Mouse (Mus musculus) heart, embryonic 16.5 days (tissue): Measurements from ENCODE around the gene Lhfpl3. TPM values are rescaled to one million over a fixed set of nuclear protein-coding genes. Genes with fewer than 3 reads are reported as not detected.

Experiments
- ATAC-seq: fragments of 200-750 bp; cut with Nextera tagmentation; replicated peaks from 2 replicates; pipeline ENCODE4 v1.8.0; 2017; ENCODE audit warnings: moderate number of reproducible peaks; ENCODE audit not compliant: insufficient read depth, low FRiP score; ENCODE audit errors: extremely low read depth
- H3K27ac ChIP-seq: fragments of 300-500 bp; sonication (generic); 2 replicates; pipeline ENCODE4 v1.5.1; 2014; ENCODE audit warnings: mild to moderate bottlenecking, low read length, control low read depth, moderate library complexity
- H3K27me3 ChIP-seq: fragments of 300-500 bp; sonication (generic); 2 replicates; pipeline ENCODE4 v1.6.1; 2014; ENCODE audit warnings: low read length, mixed read lengths; ENCODE audit not compliant: control insufficient read depth, insufficient read depth
- H3K36me3 ChIP-seq: fragments of 300-500 bp; sonication (generic); 2 replicates; pipeline ENCODE4 v1.6.1; 2014; ENCODE audit not compliant: control insufficient read depth, insufficient read depth
- H3K4me1 ChIP-seq: fragments of 300-500 bp; sonication (generic); 2 replicates; pipeline ENCODE4 v1.6.1; 2014; ENCODE audit warnings: low read length, mixed read lengths; ENCODE audit not compliant: control insufficient read depth, insufficient read depth
- H3K4me2 ChIP-seq: fragments of 300-500 bp; sonication (generic); 2 replicates; pipeline ENCODE4 v1.6.1; 2014; ENCODE audit warnings: low read depth, mild to moderate bottlenecking, control low read depth, low read length
- H3K4me3 ChIP-seq: fragments of 300-500 bp; sonication (generic); 2 replicates; pipeline ENCODE4 v1.5.1; 2014; ENCODE audit warnings: mild to moderate bottlenecking, control low read depth, low read length
- H3K9ac ChIP-seq: fragments of 300-500 bp; sonication (generic); 2 replicates; pipeline ENCODE4 v1.6.1; 2014; ENCODE audit warnings: low read length, control low read depth
- H3K9me3 ChIP-seq: fragments of 300-500 bp; sonication (generic); replicated peaks from 2 replicates; pipeline ENCODE4 v1.6.1; 2016; ENCODE audit warnings: low read length; ENCODE audit not compliant: control insufficient read depth
- WGBS: fragments of 180-500 bp; shearing (Covaris S2); extraction: QIAGEN DNeasy Blood & Tissue Kit; methylation state at CpG from one replicate; pipeline ENCODE4 v1.1.7; 2014; 5-methylcytosine and 5-hydroxymethylcytosine counted together
- polyA plus RNA-seq: library from polyadenylated mRNA; unstranded; fragments of >200 nt; fragmentation: Nextera tagmentation; extraction: Ambion mirVana; gene quantifications from 2 replicates; pipeline ENCODE4 v1.2.1, GENCODE M21; 2015

The Lhfpl3 gene
- polyA plus RNA-seq, 1 experiment from 2014 or later = not detected

DNA sequence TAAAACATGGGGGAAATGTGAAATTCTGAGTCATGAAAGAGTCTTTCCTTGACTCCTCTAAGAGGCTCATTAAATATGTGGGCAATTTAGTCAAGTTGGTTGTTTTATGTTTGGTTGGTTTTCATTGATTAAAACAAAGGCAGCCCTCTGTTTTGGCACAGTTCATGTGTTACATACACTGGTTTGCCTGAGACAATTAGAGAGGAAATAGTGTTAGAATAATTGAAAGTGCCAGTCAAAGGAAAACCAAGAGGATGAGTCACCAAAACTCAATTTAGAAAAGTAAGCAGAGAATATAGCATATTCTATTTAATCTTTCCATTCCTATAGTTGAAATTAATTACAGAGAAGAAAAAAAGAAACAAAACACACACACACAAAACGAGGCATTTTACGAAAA is 240.9 kb downstream of the Lhfpl3 start:
- H3K4me3 ChIP-seq = no peak overlapping the region
- no peaks in the 10 kb centered on the region for H3K27me3 ChIP-seq
- H3K36me3 ChIP-seq = no peaks in the 10 kb centered on the region
- H3K4me1 ChIP-seq = no peaks in the 10 kb centered on the region
- H3K4me2 ChIP-seq = no peak overlapping the region
- no peak overlapping the region for H3K9ac ChIP-seq
- no peak overlapping the region for H3K27ac ChIP-seq
- 76% methylated on average over 2 of the region's 2 CpGs for WGBS
- ATAC-seq = no peak
- H3K9me3 ChIP-seq = no peaks in the 10 kb centered on the region

DNA sequence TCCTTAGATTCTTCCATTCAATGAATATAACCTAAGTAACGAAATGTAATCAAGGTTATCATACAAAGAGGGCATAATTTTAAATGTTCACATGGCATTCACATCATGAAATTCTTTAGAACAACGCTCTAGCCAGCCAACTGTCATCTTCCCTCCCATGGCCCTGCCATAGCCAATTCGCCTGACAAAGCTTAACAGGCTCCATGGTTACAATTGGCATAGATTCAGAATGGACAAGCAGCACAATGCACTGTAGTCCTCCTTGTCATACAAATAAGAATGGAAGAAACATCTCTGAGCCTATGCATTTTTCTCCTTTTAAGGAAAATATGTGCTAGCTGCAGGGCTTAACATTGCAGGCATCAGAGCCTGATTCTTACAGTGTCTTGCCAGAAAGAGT is 254.0 kb downstream of the Lhfpl3 start:
- 61% methylated on average over 3 of the region's 3 CpGs for WGBS
- H3K4me1 ChIP-seq = peaks cover 6% of the 10 kb centered on the region; the same call in 1 of the 2 replicates
- H3K27ac ChIP-seq = no peak overlapping the region
- no peak overlapping the region for H3K9ac ChIP-seq
- H3K36me3 ChIP-seq = no peaks in the 10 kb centered on the region
- no peak for ATAC-seq
- H3K27me3 ChIP-seq = no peaks in the 10 kb centered on the region
- no peaks in the 10 kb centered on the region for H3K9me3 ChIP-seq
- H3K4me3 ChIP-seq = no peak overlapping the region
- no peak overlapping the region for H3K4me2 ChIP-seq

DNA sequence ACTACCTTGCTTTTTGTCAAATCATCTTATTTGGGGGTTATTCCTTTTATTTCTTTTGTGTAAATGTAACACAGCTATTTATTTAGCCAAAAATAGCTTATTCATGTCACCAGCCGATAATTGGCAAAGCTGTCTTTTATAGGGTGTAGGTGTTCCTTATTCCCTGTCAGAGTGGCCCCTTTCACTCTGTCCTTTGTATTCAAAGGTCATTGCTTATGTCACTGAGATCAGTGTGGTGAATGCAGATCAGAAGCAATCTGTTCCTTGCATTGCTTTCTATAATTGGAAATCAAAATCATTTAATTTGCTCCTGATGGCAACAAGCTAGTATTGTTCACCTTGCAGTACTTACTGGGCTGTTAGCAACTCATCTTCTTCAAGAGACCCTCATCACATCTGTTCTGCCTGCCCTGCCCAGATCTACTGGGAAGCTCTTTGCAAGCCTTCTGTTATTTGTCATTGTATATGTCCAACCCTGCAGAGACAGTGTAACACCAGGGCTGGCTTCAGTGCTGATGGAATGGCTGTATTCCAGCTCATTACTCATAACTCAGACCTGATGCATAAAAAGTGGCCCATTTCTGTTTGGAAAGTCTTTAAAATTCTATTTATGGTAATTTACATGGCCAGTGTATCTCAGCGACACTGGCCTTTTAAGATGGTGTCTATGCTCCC is 257.4 kb downstream of the Lhfpl3 start:
- no peak overlapping the region for H3K4me3 ChIP-seq
- H3K9me3 ChIP-seq = no peaks in the 10 kb centered on the region
- 63% methylated on average over 2 of the region's 2 CpGs for WGBS
- no peak for ATAC-seq
- no peak overlapping the region for H3K27ac ChIP-seq
- H3K4me1 ChIP-seq = peaks cover 9% of the 10 kb centered on the region; the same call in 1 of the 2 replicates
- H3K27me3 ChIP-seq = no peaks in the 10 kb centered on the region
- H3K9ac ChIP-seq = no peak overlapping the region
- H3K4me2 ChIP-seq = no peak overlapping the region
- H3K36me3 ChIP-seq = no peaks in the 10 kb centered on the region

DNA sequence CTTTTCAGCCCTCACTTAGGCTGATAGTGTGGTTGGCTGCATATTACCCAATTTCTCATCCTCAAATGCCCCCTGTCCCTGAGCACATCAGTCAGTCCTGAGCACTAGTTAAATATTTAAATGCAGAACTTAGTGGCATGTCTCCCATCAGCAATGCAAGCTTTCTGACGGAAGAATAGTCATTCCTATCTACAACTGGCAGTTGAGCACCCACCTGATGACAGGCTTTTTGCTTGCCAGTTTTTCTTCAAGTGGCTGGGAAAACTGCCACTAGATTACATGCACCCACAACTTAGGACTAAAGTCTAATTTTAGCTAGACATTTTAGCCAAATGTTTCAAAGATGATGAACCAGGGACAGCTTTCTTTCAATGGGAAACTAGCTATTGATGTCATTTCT is 260.3 kb downstream of the Lhfpl3 start:
- Histone ChIP-seq H3K4me3 (no peak overlapping the region), H3K36me3 (no peaks in the 10 kb centered on the region)
- WGBS = 31% methylated on average over 1 of the region's 1 CpGs

DNA sequence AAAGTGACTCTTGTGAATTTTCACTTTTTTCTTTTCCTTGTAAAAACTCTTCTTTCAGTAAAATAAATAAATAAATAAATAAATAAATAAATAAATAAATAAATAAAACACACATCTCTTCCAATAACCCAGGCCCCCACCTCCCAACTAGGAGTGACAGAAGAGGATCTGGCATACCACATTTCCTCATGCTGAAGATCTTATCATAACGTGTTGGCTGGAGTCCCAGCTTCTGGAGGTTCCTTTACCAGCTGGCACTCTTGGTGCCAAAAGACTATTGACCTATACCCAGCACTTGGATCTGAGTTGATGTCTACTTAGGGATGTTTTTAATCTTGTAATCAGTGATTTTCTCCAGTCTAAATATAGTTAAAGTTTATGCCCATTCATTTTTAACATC is 264.6 kb downstream of the Lhfpl3 start:
- H3K36me3 ChIP-seq = no peaks in the 10 kb centered on the region
- H3K4me3 ChIP-seq = no peak overlapping the region
- no peaks in the 10 kb centered on the region for H3K27me3 ChIP-seq
- no peak for ATAC-seq
- H3K9me3 ChIP-seq = no peaks in the 10 kb centered on the region
- no peak overlapping the region for H3K9ac ChIP-seq
- H3K4me2 ChIP-seq = no peak overlapping the region
- 52% methylated on average over 1 of the region's 1 CpGs for WGBS
- 0 out of 2 replicates have a peak, but pooled peaks cover 5% of the 10 kb centered on the region for H3K4me1 ChIP-seq
- H3K27ac ChIP-seq = no peak overlapping the region

More for the DNA sequence above, 260.3 kb downstream of the Lhfpl3 start:
- Histone ChIP-seq H3K4me1 (peaks cover 9% of the 10 kb centered on the region; the same call in 1 of the 2 replicates), H3K27ac (0 out of 2 replicates have a peak overlapping the region, but pooled peaks have one; percentile 9), H3K9me3 (no peaks in the 10 kb centered on the region), H3K4me2 (no peak overlapping the region), H3K9ac (no peak overlapping the region), H3K27me3 (no peaks in the 10 kb centered on the region)
- peak; percentile 55 for ATAC-seq

DNA sequence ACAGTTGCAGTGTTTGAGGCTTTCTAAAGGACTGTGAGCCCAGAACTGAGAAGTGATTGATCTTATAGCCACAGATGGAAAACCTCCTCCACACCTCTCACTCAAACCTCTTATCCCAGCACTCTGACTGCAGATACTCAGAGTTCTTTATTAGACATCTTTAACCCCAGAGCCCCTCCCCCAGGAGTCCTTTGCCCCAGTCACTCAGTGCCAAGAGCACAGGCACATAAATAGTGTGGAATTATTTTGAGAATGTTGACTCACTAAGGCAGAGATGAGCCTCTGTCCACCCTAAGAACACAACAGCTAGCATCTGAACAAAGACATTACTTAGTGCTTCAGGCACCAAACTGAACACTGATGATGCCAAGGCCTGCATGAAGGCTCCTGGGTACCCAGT is 268.1 kb downstream of the Lhfpl3 start:
- Histone ChIP-seq H3K4me3 (no peak overlapping the region), H3K27me3 (no peaks in the 10 kb centered on the region), H3K9ac (no peak overlapping the region), H3K36me3 (no peaks in the 10 kb centered on the region), H3K4me1 (0 out of 2 replicates have a peak, but pooled peaks cover 4% of the 10 kb centered on the region), H3K4me2 (no peak overlapping the region), H3K27ac (no peak overlapping the region), H3K9me3 (no peaks in the 10 kb centered on the region)
- ATAC-seq = peak; percentile 37; the same call in 1 of the 2 replicates

DNA sequence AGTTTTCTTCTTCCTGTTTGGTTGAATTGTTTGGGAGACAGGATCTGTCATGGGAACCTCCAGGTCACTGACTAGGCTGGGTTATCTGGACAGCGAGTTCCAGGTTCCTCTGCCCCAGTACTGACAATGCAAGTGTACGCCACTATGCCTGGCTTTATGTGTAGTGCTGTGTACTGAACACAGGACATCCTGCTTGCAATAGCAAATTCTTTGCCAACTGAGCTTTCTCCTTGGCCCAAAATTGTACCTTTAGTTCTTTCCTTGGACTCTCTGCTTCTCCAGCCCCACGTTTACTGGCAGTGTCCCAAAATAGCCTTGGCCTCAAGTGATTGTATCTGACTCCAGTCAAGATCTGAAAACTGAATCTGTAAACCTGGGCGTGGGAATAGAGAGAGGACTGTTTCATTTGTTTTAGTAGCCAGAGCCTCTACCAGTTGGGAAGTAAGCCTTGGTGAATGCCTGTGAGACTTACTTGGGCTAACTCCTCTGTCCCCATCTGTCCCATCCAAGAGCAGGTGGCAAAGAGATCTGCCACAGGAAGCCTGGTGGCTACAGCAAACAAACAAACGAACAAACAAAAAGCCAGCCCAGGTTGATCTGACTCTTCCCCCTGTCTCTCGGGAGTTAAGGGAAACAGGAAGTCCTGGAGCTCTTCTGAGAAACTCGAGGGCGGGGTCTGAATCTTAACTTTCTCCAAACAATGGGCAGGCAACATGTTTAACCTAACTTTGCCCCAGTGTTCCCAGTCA is 269.9 kb downstream of the Lhfpl3 start:
- H3K27ac ChIP-seq = no peak overlapping the region
- H3K4me2 ChIP-seq = no peak overlapping the region
- H3K27me3 ChIP-seq = no peaks in the 10 kb centered on the region
- H3K9ac ChIP-seq = no peak overlapping the region
- H3K4me3 ChIP-seq = no peak overlapping the region
- no peak for ATAC-seq
- no peaks in the 10 kb centered on the region for H3K36me3 ChIP-seq
- H3K4me1 ChIP-seq = 0 out of 2 replicates have a peak, but pooled peaks cover 4% of the 10 kb centered on the region
- H3K9me3 ChIP-seq = no peaks in the 10 kb centered on the region
- 57% methylated on average over 8 of the region's 8 CpGs for WGBS

DNA sequence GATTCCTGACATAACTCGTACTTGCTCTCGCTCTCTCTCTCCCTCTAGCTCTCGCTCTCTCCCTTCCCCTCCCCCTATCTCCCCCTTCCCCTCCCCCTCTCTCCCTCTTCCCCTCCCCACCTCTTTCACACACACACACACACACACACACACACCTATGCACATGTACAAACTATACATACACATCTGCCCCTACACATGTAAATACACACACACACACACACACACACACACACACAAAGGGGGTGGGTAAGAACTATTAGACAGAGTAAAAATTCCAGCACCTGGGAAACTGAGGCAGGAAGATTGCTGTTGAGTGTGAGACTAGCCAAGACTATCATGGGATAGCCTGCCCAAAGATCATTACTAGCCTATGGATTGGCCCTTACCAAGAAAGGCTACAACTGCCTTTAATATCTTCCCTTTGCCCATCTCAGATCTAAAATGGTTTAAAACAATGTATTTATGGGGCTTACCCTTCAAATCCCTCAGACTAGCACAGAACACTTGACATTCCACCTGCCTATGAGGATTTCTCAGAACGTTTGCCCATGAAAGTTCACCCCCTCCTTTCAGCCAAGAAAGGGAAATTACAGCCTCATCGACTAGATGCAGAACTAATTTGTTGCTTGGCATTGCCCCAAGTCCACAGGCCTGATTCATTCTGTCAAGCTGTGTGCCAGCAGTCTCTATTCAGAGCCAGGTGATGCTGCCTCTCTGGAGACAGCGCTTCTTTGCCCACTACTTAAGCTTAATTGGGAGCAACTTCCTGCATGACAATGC is 289.3 kb downstream of the Lhfpl3 start:
- Histone ChIP-seq H3K27ac (no peak overlapping the region), H3K4me2 (no peak overlapping the region), H3K27me3 (no peaks in the 10 kb centered on the region), H3K36me3 (no peaks in the 10 kb centered on the region), H3K4me3 (no peak overlapping the region), H3K9ac (no peak overlapping the region), H3K9me3 (no peaks in the 10 kb centered on the region), H3K4me1 (no peaks in the 10 kb centered on the region)
- no peak for ATAC-seq
- 56% methylated on average over 6 of the region's 6 CpGs for WGBS

DNA sequence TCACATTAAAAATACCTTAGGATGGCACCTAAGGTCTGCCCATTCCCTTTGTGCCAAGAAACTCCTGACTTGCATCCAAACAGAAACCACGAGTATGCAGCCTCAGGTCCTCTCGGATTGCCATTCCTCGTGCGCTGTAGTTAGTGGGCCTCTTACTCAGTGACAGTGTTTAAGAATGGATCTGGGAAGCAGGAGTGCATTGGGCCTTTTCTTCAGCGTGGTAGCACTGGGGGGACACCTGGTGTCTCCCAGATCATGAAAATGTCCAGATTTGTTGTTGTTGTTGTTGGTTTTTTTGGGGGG is 289.8 kb downstream of the Lhfpl3 start:
- H3K4me1 ChIP-seq = no peaks in the 10 kb centered on the region
- no peaks in the 10 kb centered on the region for H3K27me3 ChIP-seq
- H3K27ac ChIP-seq = no peak overlapping the region
- no peaks in the 10 kb centered on the region for H3K36me3 ChIP-seq
- no peak overlapping the region for H3K4me2 ChIP-seq
- H3K4me3 ChIP-seq = no peak overlapping the region
- H3K9me3 ChIP-seq = no peaks in the 10 kb centered on the region
- no peak overlapping the region for H3K9ac ChIP-seq
- ATAC-seq = no peak
- WGBS = 77% methylated on average over 5 of the region's 5 CpGs
